Mouse (Mus musculus) CH12.LX (cell line): ENCODE measurements around the gene Pde9a. TPM values are rescaled to one million over a fixed set of nuclear protein-coding genes. Genes with fewer than 3 reads are reported as not detected.

Source experiments
- DNase-seq: peaks from one replicate; pipeline ENCODE4 v3.0.0-alpha.2; 2013; ENCODE audit errors: extremely low read depth
- H3K27ac ChIP-seq: 2 replicates; pipeline ENCODE4 v1.5.1; 2012; ENCODE audit warnings: low read depth, mild to moderate bottlenecking, control low read depth, moderate library complexity; ENCODE audit not compliant: insufficient read depth
- H3K27me3 ChIP-seq: replicated peaks from 2 replicates; pipeline ENCODE3; 2012; ENCODE audit warnings: inconsistent platforms
- H3K36me3 ChIP-seq, 2 experiments: replicated peaks in 1 of 2; 2 replicates each; pipeline versions ENCODE3 to v1.6.1; 2012; ENCODE audit warnings: inconsistent platforms in 1 of 2, low read length in 1 of 2, mild to moderate bottlenecking in 1 of 2, mixed read lengths in 1 of 2, moderate library complexity in 1 of 2; ENCODE audit not compliant: control insufficient read depth in 1 of 2, insufficient read depth in 1 of 2
- H3K4me1 ChIP-seq, 2 experiments: 2 replicates each; pipeline ENCODE4 v1.6.1; 2012; ENCODE audit warnings: inconsistent platforms in 1 of 2, moderate library complexity in 1 of 2; ENCODE audit not compliant: insufficient read depth in 2 of 2, control insufficient read depth in 1 of 2
- H3K4me2 ChIP-seq: 2 replicates; pipeline ENCODE4 v1.6.1; 2012; ENCODE audit warnings: low read depth, mild to moderate bottlenecking, control low read depth; ENCODE audit not compliant: poor library complexity, insufficient read depth, severe bottlenecking
- H3K4me3 ChIP-seq, 3 experiments: fragments of 150-350 bp in 1 of 3; sonication (generic) in 1 of 3; replicated peaks in 1 of 3; 2 replicates each; pipeline versions ENCODE3 to v1.5.1; 2011 to 2012; ENCODE audit warnings: low read depth in 2 of 3, low read length in 2 of 3, mild to moderate bottlenecking in 2 of 3, moderate library complexity in 2 of 3, control low read depth in 1 of 3, improper control_type of control experiment in 1 of 3, inconsistent platforms in 1 of 3, mixed read lengths in 1 of 3; ENCODE audit not compliant: poor library complexity in 1 of 3
- H3K79me2 ChIP-seq: replicated peaks from 2 replicates; pipeline ENCODE4 v1.6.1; 2012; ENCODE audit warnings: mild to moderate bottlenecking, moderate library complexity; ENCODE audit not compliant: control insufficient read depth, poor library complexity, insufficient read depth, severe bottlenecking; ENCODE audit errors: extremely low read depth
- H3K9ac ChIP-seq: 2 replicates; pipeline ENCODE4 v1.6.1; 2012; ENCODE audit warnings: low read depth, mild to moderate bottlenecking, control low read depth, moderate library complexity; ENCODE audit not compliant: insufficient read depth
- H3K9me3 ChIP-seq: replicated peaks from 2 replicates; pipeline ENCODE3; 2012; ENCODE audit warnings: low read length, inconsistent platforms, mixed read lengths
- BHLHE40 ChIP-seq: IDR thresholded peaks from 2 replicates; pipeline ENCODE4 v1.6.1; 2011; ENCODE audit warnings: mild to moderate bottlenecking, low read depth, low read length, improper control_type of control experiment
- CHD1 ChIP-seq: IDR thresholded peaks from 2 replicates; pipeline ENCODE4 v1.6.1; 2012; ENCODE audit warnings: low read depth, low read length, improper control_type of control experiment, inconsistent platforms
- CHD2 ChIP-seq: IDR thresholded peaks from 2 replicates; pipeline ENCODE4 v1.6.1; 2011; ENCODE audit warnings: low read length, improper control_type of control experiment
- CTCF ChIP-seq, 2 experiments: IDR thresholded peaks in 1 of 2; conservative IDR thresholded peaks in 1 of 2; 2 replicates each; pipeline ENCODE4 v1.5.1; 2011 to 2012; ENCODE audit warnings: low read depth in 2 of 2, low read length in 2 of 2, improper control_type of control experiment in 1 of 2, inconsistent platforms in 1 of 2, mild to moderate bottlenecking in 1 of 2, moderate library complexity in 1 of 2
- EP300 ChIP-seq: IDR thresholded peaks from 2 replicates; pipeline ENCODE4 v1.6.1; 2011; ENCODE audit warnings: low read length, improper control_type of control experiment
- GABPA ChIP-seq: IDR thresholded peaks from 2 replicates; pipeline ENCODE4 v1.6.1; 2012; ENCODE audit warnings: low read depth, low read length, improper control_type of control experiment, inconsistent platforms; ENCODE audit not compliant: insufficient replicate concordance
- HCFC1 ChIP-seq: IDR thresholded peaks from 2 replicates; pipeline ENCODE4 v1.6.1; 2012; ENCODE audit warnings: low read depth, mild to moderate bottlenecking, inconsistent platforms, low read length, improper control_type of control experiment
- IRF4 ChIP-seq: IDR thresholded peaks from 2 replicates; pipeline ENCODE4 v1.6.1; 2014; ENCODE audit warnings: low read depth, mild to moderate bottlenecking, inconsistent platforms, low read length, improper control_type of control experiment
- JUND ChIP-seq: conservative IDR thresholded peaks from 2 replicates; pipeline ENCODE4 v1.6.1; 2011; ENCODE audit warnings: low read depth, low read length, improper control_type of control experiment
- MXI1 ChIP-seq: IDR thresholded peaks from 2 replicates; pipeline ENCODE4 v1.6.1; 2011; ENCODE audit warnings: mild to moderate bottlenecking, low read depth, low read length, improper control_type of control experiment
- NELFE ChIP-seq: IDR thresholded peaks from 2 replicates; pipeline ENCODE4 v1.6.1; 2011; ENCODE audit warnings: low read depth, low read length, improper control_type of control experiment
- PAX5 ChIP-seq: IDR thresholded peaks from 2 replicates; pipeline ENCODE4 v1.6.1; 2012; ENCODE audit warnings: low read length, inconsistent platforms, mixed read lengths
- POLR2A ChIP-seq: IDR thresholded peaks from 2 replicates; pipeline ENCODE4 v1.6.1; 2011; ENCODE audit warnings: low read depth, mild to moderate bottlenecking, improper control_type of control experiment, low read length
- SMC3 ChIP-seq: IDR thresholded peaks from 2 replicates; pipeline ENCODE4 v1.6.1; 2011; ENCODE audit warnings: low read depth, low read length, improper control_type of control experiment
- UBTF ChIP-seq: IDR thresholded peaks from 2 replicates; pipeline ENCODE4 v1.6.1; 2012; ENCODE audit warnings: low read depth, mild to moderate bottlenecking, inconsistent platforms, low read length, improper control_type of control experiment, moderate library complexity
- ZC3H11A ChIP-seq: IDR thresholded peaks from 2 replicates; pipeline ENCODE4 v1.6.1; 2012; ENCODE audit warnings: low read depth, mild to moderate bottlenecking, inconsistent platforms, low read length, improper control_type of control experiment
- ZKSCAN1 ChIP-seq: IDR thresholded peaks from 2 replicates; pipeline ENCODE4 v1.6.1; 2012; ENCODE audit warnings: low read depth, inconsistent platforms, low read length, improper control_type of control experiment, borderline replicate concordance
- ZNF384 ChIP-seq: IDR thresholded peaks from 2 replicates; pipeline ENCODE4 v1.6.1; 2012; ENCODE audit warnings: low read depth, low read length, improper control_type of control experiment, inconsistent platforms
- dilution Hi-C: fragments of 300-500 bp; cut with MboI; formaldehyde crosslinking; loops from 2 replicates; pipeline ENCODE4 v1.14.3; 2020; ENCODE audit warnings: low sequenced_read_pairs; ENCODE audit not compliant: extremely low pct_unique_long_range_greater_than_20kb, extremely low pct_ligation_motif_present
- in situ Hi-C: fragments of 300-500 bp; cut with MboI; formaldehyde crosslinking; loops from 3 replicates; pipeline ENCODE4 v1.14.3; 2019; ENCODE audit warnings: low sequenced_read_pairs, low pct_ligation_motif_present, low pct_unique_long_range_greater_than_20kb, mixed read lengths
- polyA plus RNA-seq: library from polyadenylated mRNA; unstranded; fragments of >175 nt; gene quantifications from 2 replicates; pipeline ENCODE4 v1.2.1, GENCODE M21; 2012; ENCODE audit warnings: low read depth; ENCODE audit not compliant: insufficient read length
- total RNA-seq, 2 experiments: library from RNA; depleted of rRNA; stranded (reverse); fragments of 300-350 nt in 1 of 2; fragments of >200 nt in 1 of 2; gene quantifications; 2 replicates each; pipeline ENCODE4 v1.2.3; 2012 to 2014

The Pde9a gene
- total and polyA plus RNA-seq, 3 experiments, result not detected

DNA sequence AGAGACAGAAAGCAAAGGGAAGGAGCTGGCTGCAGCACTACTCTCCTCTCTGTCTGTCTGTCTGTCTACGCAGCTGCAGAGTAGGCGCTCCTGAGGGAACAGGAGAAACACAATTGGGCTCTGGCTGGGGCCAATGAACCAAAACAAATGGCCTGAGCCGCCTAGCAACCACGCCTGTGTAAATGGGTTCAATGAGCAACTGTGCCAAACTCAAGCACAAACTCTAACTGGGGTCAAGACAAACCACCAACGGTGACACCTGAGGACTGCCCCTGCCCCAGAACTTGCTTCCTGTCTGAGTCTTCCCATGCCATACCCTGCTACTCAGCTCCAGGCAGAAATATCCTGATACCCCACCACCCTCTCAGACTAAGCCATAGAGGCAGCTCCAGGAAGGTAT, 119.0 kb downstream of the Pde9a start:
- in situ Hi-C loops, result no loop called here
- no peak for DNase-seq
- Histone ChIP-seq H3K4me2 (no peak overlapping the region), H3K4me1 (peaks cover 0 to 14% of the 10 kb centered on the region in 2 experiments; a peak in 2 of 4 replicates), H3K9me3 (no peaks in the 10 kb centered on the region), H3K4me3 (no peak overlapping the region), H3K9ac (no peak overlapping the region), H3K27ac (no peak overlapping the region), H3K27me3 (no peaks in the 10 kb centered on the region), H3K36me3 (peaks cover 91 to 99% of the 10 kb centered on the region in 2 experiments), H3K79me2 (peaks cover 13% of the 10 kb centered on the region)
- TF ChIP-seq EP300 (no peak), GABPA (no peak), UBTF (no peak), ZKSCAN1 (no peak), JUND (no peak), ZC3H11A (no peak), SMC3 (no peak), BHLHE40 (no peak), CHD1 (no peak), HCFC1 (no peak)
- dilution Hi-C loops, result no loop called here

DNA sequence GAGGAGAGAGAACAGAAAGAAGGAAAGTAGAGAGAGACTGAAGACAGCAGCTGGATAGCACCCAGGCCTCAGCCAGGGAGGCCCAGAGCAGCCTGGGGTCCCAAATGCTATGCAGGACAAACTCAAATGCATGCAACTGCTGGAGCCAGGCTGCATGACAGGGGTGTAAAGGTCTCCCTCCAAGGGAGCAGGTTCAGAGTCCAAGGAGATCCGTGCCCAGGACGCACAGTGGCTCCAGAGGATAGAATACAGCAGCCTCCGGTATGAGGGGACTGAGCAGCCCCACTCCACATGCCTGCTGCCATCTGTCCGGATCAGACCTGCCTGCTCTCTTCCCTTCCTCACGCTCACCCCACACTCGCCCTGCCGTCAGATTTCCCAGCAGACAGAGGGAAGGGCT, 120.3 kb downstream of the Pde9a start:
- TF ChIP-seq NELFE (no peak), POLR2A (no peak), MXI1 (no peak), CTCF (conservative IDR thresholded peaks at IDR 0.05 in 1 of 2, IDR thresholded peaks at IDR 0.05 in 1 of 2; ENCODE audit: low read depth in 2 of 2, low read length in 2 of 2) (no peak), PAX5 (no peak), IRF4 (no peak), CHD2 (no peak), ZNF384 (no peak)
- no peak overlapping the region for H3K4me2 ChIP-seq
- H3K9me3 ChIP-seq, result no peaks in the 10 kb centered on the region
- H3K27me3 ChIP-seq, result no peaks in the 10 kb centered on the region
- H3K9ac ChIP-seq, result no peak overlapping the region
- no peak for DNase-seq
- H3K4me3 ChIP-seq, result no peak overlapping the region
- peaks cover 23% of the 10 kb centered on the region for H3K79me2 ChIP-seq
- dilution Hi-C loops (no loop called here), in situ Hi-C loops (no loop called here)
- H3K36me3 ChIP-seq, result peaks cover 83 to 92% of the 10 kb centered on the region in 2 experiments
- H3K4me1 ChIP-seq, result peaks cover 0 to 25% of the 10 kb centered on the region in 2 experiments; a peak in 3 of 4 replicates
- H3K27ac ChIP-seq, result no peak overlapping the region
